Mouse (Mus musculus) liver, postnatal 0 days (tissue): ENCODE results near the gene Ybx2.

Source experiments
- CTCF ChIP-seq: sonication (generic); IDR thresholded peaks from 2 replicates; pipeline ENCODE4 v1.5.1; 2016; ENCODE audit warnings: antibody characterized with exemption, low read depth
- EP300 ChIP-seq: IDR thresholded peaks from 2 replicates; pipeline ENCODE4 v1.6.1; 2016; ENCODE audit warnings: antibody characterized with exemption, low read depth, mild to moderate bottlenecking

GRCm38 (mm10) chr11:69939731-69940130, 4.1 kb downstream of the Ybx2 start:
- TF ChIP-seq EP300 (no peak), CTCF (no peak)
